ENCODE assay signal across 8 mouse cellular contexts in genomic region chr4:130801624-130802329, GRCm38 (mm10). TPM values are rescaled to one million over a fixed set of nuclear protein-coding genes. Genes with fewer than 3 reads are reported as not detected.
A peak's percentile ranks its signal among the peaks of the same experiment; 100 is the strongest.
DNase-seq lines count a peak whose midpoint lies in the region; ATAC-seq and TF ChIP-seq lines count a peak whose summit lies in the region.

No protein-coding gene starts in this region.

- peak; percentile 38 to 72 for DNase-seq in adrenal gland, adult (ENCODE audit: inconsistent age in 2 of 2, low spot score in 1 of 2)
- no peak for DNase-seq in adrenal gland, adult 18-20 months (ENCODE audit: low spot score in 2 of 2)
- DNase-seq in thymus, adult 2 months = no peak
- DNase-seq in thymus, adult 18-20 months = no peak
- no peak for DNase-seq in stomach, postnatal 0 days (ENCODE audit: low spot score)
- DNase-seq in thymus, postnatal 10 days (ENCODE audit: low spot score in 2 of 2) = no peak
- no peak for DNase-seq in left cerebral cortex, adult 11 months (ENCODE audit: low spot score)

- no peak overlapping the region for H3K9ac ChIP-seq in stomach, postnatal 0 days (ENCODE audit: low read length)

- TF ChIP-seq EP300 in stomach, postnatal 0 days (optimal IDR thresholded peaks at IDR 0.05) = no peak

- TF ChIP-seq POLR2A in thymus, adult 2 months (IDR thresholded peaks at IDR 0.05; ENCODE audit: control insufficient read depth, extremely low read depth, insufficient read depth, low read length, poor library complexity) = no peak

- peak overlapping the region; percentile 24 for H3K4me3 ChIP-seq in thymus, adult 2 months (ENCODE audit: control insufficient read depth, insufficient read depth, low read length)
- no peak overlapping the region for H3K4me3 ChIP-seq in stomach, postnatal 0 days (ENCODE audit: low read depth, low read length)

- ATAC-seq in inflammation-experienced regulatory T-cells, adult 6 months = peak; percentile 77
- ATAC-seq in stomach, postnatal 0 days (ENCODE audit: low FRiP score, low TSS enrichment) = peak; percentile 51; the same call in 1 of the 2 replicates

- H3K36me3 ChIP-seq in thymus, adult 2 months (ENCODE audit: control insufficient read depth, insufficient read depth, low read length) = no peaks in the 10 kb centered on the region
- H3K36me3 ChIP-seq in stomach, postnatal 0 days (ENCODE audit: control insufficient read depth, insufficient read depth, low read length) = no peaks in the 10 kb centered on the region

- H3K4me2 ChIP-seq in stomach, postnatal 0 days (replicated peaks; ENCODE audit: low read depth) = no peak overlapping the region

- H3K4me1 ChIP-seq in thymus, adult 2 months (replicated peaks; ENCODE audit: control insufficient read depth, insufficient read depth, low read length) = peaks cover 6% of the 10 kb centered on the region; the same call in 1 of the 2 replicates
- peaks cover 10% of the 10 kb centered on the region for H3K4me1 ChIP-seq in stomach, postnatal 0 days (replicated peaks; ENCODE audit: control insufficient read depth, insufficient read depth)

- no peaks in the 10 kb centered on the region for H3K27me3 ChIP-seq in thymus, adult 2 months (ENCODE audit: control insufficient read depth, insufficient read depth, low read length)
- no peaks in the 10 kb centered on the region for H3K27me3 ChIP-seq in stomach, postnatal 0 days (ENCODE audit: control insufficient read depth, insufficient read depth, low read length)

- no peak for TF ChIP-seq CTCF in thymus, adult 2 months (IDR thresholded peaks at IDR 0.05; ENCODE audit: borderline replicate concordance, control insufficient read depth, extremely low read depth, insufficient read depth, low read length, poor library complexity)
- TF ChIP-seq CTCF in stomach, postnatal 0 days (IDR thresholded peaks at IDR 0.05; ENCODE audit: low read depth) = peak; percentile 30; the same call in 1 of the 2 replicates

- 62% methylated on average over 10 of the region's 10 CpGs for WGBS in thymus, adult 2 months
- WGBS in stomach, postnatal 0 days = 49% methylated on average over 10 of the region's 10 CpGs

- H3K9me3 ChIP-seq in stomach, postnatal 0 days (ENCODE audit: control insufficient read depth, low read length) = no peaks in the 10 kb centered on the region

- peak overlapping the region; percentile 34; the same call in 1 of the 2 replicates for H3K27ac ChIP-seq in thymus, adult 2 months (ENCODE audit: control insufficient read depth, insufficient read depth, low read length)
- H3K27ac ChIP-seq in stomach, postnatal 0 days (replicated peaks) = 0 out of 2 replicates have a peak overlapping the region, but pooled peaks have one; percentile 0

RNA-seq across cellular contexts. Expression of gene Sdc3, which starts 9.4 kb away (rescaled TPM):
- total RNA-seq in adrenal gland, adult 18-20 months (2021) = 100 to 1,000 TPM; 205 to 421 TPM
- polyA plus RNA-seq in thymus, adult 2 months (2012; rRNA removed) = 96.8 and 97.5 TPM in 2 replicates
- under 1 TPM; 0.36 to 0.78 (median 0.75) TPM for polyA plus RNA-seq in inflammation-experienced regulatory T-cells, adult 6 months (2017; shearing (Covaris generic))
- 11.0 and 12.8 TPM in 2 replicates for polyA plus RNA-seq in stomach, postnatal 0 days (2015; fragmentation: Nextera tagmentation; extraction: Ambion mirVana)

Comparison
In these comparisons a context has a peak if more than half of its experiments do, and no peak if none do; other contexts are left out.
1. DNase-seq: peak in adrenal gland, adult (2 of 2); none in adrenal gland, adult 18-20 months (0 of 2), thymus, adult 2 months (single experiment), thymus, adult 18-20 months (0 of 2), stomach, postnatal 0 days (single experiment), thymus, postnatal 10 days (0 of 2) and left cerebral cortex, adult 11 months (single experiment).